Mouse (Mus musculus) embryonic fibroblast, embryonic 13.5 days (primary cell): ENCODE measurements at regions not wholly inside any gene's neighbourhood (a gene's known extent, or its start where the extent isn't known, plus 50 kb on each side); places are given as distances from the start of the nearest gene placed in this dataset.

Source experiments
- CTCF ChIP-seq: IDR thresholded peaks from 2 replicates; pipeline ENCODE4 v1.5.1; 2011; ENCODE audit warnings: mild to moderate bottlenecking, control low read depth, low read length, moderate library complexity, borderline replicate concordance; ENCODE audit not compliant: insufficient read depth
- POLR2A ChIP-seq: IDR thresholded peaks from 2 replicates; pipeline ENCODE4 v1.6.1; 2011; ENCODE audit warnings: low read depth, mild to moderate bottlenecking, control low read depth, low read length, moderate library complexity

- TF ChIP-seq CTCF (no peak), POLR2A (no peak)
These were observed 147.2 kb upstream of the Ipo5 start for GRCm38 (mm10) chr14:120763796-120764195.
